Comparison of ENCODE assay signal across 15 mouse cellular contexts in the genomic region with DNA sequence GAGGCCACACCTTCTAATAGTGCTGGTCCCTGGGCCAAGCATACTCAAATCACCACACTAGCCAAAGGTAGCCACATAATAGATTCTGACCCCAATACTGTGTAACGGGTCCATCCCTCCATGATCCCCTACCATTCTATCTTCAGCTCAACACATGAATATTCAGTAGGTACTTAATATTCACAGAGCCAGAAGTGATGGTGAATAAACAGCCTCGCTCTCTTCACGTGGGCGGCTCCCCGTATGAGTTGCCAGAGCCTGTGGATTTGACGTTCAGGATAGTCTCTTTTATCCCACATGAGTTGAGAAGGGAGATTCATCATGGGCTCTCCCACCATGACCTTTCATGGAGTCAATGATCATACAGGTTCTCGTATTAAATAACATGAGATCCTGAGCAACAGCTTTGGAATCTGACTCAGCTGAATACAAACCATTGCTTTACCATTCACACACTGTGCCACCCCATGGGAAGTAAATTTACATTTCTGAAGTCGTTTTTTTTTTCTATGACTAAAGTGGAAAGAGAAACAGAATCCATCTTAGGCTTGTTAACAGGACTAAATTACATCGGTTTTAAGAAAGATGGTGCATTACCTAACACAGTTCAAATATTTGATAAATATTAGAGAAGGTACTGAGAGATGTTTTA.
DNase-seq lines count a peak whose midpoint lies in the region; ATAC-seq and TF ChIP-seq lines count a peak whose summit lies in the region.
"Had no signal": no experiment of that assay in that cellular context is flagged by ENCODE, and none has a peak within 500 bp of the region (broad histone marks: within the 10 kb centered on the region; RNA-seq: fewer than 3 reads in every experiment).

No protein-coding gene starts in this region.

- no peak overlapping the region for H3K27ac ChIP-seq in hindbrain, embryonic 11.5 days (ENCODE audit: low read depth, low read length)
- H3K27ac ChIP-seq in hindbrain, embryonic 10.5 days = no peak overlapping the region
- no peak overlapping the region for H3K27ac ChIP-seq in hindbrain, embryonic 14.5 days
- H3K27ac ChIP-seq in midbrain, embryonic 16.5 days (ENCODE audit: low read length) = no peak overlapping the region

- H3K36me3 ChIP-seq in hindbrain, embryonic 11.5 days (ENCODE audit: control insufficient read depth, insufficient read depth, low read length) = no peaks in the 10 kb centered on the region
- no peaks in the 10 kb centered on the region for H3K36me3 ChIP-seq in hindbrain, embryonic 10.5 days
- H3K36me3 ChIP-seq in hindbrain, embryonic 14.5 days (replicated peaks; ENCODE audit: control insufficient read depth, insufficient read depth) = no peaks in the 10 kb centered on the region
- H3K36me3 ChIP-seq in midbrain, embryonic 16.5 days (ENCODE audit: control insufficient read depth, insufficient read depth, low read length) = no peaks in the 10 kb centered on the region

- no peaks in the 10 kb centered on the region for H3K9me3 ChIP-seq in hindbrain, embryonic 11.5 days (ENCODE audit: control insufficient read depth, low read length)
- H3K9me3 ChIP-seq in hindbrain, embryonic 10.5 days = 0 out of 2 replicates have a peak, but pooled peaks cover 2% of the 10 kb centered on the region
- no peaks in the 10 kb centered on the region for H3K9me3 ChIP-seq in hindbrain, embryonic 14.5 days (ENCODE audit: control insufficient read depth, low read length)
- no peaks in the 10 kb centered on the region for H3K9me3 ChIP-seq in midbrain, embryonic 16.5 days (replicated peaks; ENCODE audit: control insufficient read depth, low read length, poor library complexity, severe bottlenecking)

- H3K9ac ChIP-seq in hindbrain, embryonic 11.5 days (ENCODE audit: low read depth, low read length) = no peak overlapping the region
- H3K9ac ChIP-seq in hindbrain, embryonic 14.5 days = no peak overlapping the region
- H3K9ac ChIP-seq in midbrain, embryonic 16.5 days (ENCODE audit: low read depth, low read length) = no peak overlapping the region
- H3K9ac ChIP-seq: lung, embryonic 14.5 days had no signal

- H3K4me1 ChIP-seq in hindbrain, embryonic 11.5 days (replicated peaks; ENCODE audit: control insufficient read depth, insufficient read depth, low read length) = no peaks in the 10 kb centered on the region
- peaks cover 13% of the 10 kb centered on the region for H3K4me1 ChIP-seq in hindbrain, embryonic 10.5 days (replicated peaks)
- peaks cover 18% of the 10 kb centered on the region for H3K4me1 ChIP-seq in hindbrain, embryonic 14.5 days (replicated peaks; ENCODE audit: control insufficient read depth, insufficient read depth, low read length)
- peaks cover 14% of the 10 kb centered on the region; the same call in 1 of the 2 replicates for H3K4me1 ChIP-seq in midbrain, embryonic 16.5 days (ENCODE audit: control insufficient read depth, insufficient read depth, low read length)

- ATAC-seq in hindbrain, embryonic 11.5 days (ENCODE audit: low FRiP score) = peak; percentile 89
- ATAC-seq in hindbrain, embryonic 14.5 days (ENCODE audit: low FRiP score) = peak; percentile 68
- ATAC-seq in midbrain, embryonic 16.5 days = peak; percentile 66

- no peak for TF ChIP-seq POLR2A in brain, embryonic 14.5 days (IDR thresholded peaks at IDR 0.05; ENCODE audit: borderline replicate concordance, extremely low read depth, insufficient read depth, insufficient read length, poor library complexity, severe bottlenecking)

- WGBS in hindbrain, embryonic 11.5 days = 50% methylated on average over 9 of the region's 9 CpGs
- 58% methylated on average over 9 of the region's 9 CpGs for WGBS in hindbrain, embryonic 10.5 days
- 22% methylated on average over 9 of the region's 9 CpGs for WGBS in hindbrain, embryonic 14.5 days
- 32% methylated on average over 9 of the region's 9 CpGs for WGBS in midbrain, embryonic 16.5 days

- TF ChIP-seq CTCF in brain, embryonic 14.5 days (IDR thresholded peaks at IDR 0.05; ENCODE audit: borderline replicate concordance, extremely low read depth, insufficient read depth, insufficient read length) = no peak

- no peak overlapping the region for H3K4me3 ChIP-seq in hindbrain, embryonic 11.5 days (ENCODE audit: low read depth, low read length)
- no peak overlapping the region for H3K4me3 ChIP-seq in hindbrain, embryonic 10.5 days
- H3K4me3 ChIP-seq in hindbrain, embryonic 14.5 days (replicated peaks; ENCODE audit: low read length) = no peak overlapping the region
- no peak overlapping the region for H3K4me3 ChIP-seq in midbrain, embryonic 16.5 days (ENCODE audit: low read depth, low read length)

- H3K27me3 ChIP-seq in hindbrain, embryonic 11.5 days (ENCODE audit: control insufficient read depth, insufficient read depth, low read length) = no peaks in the 10 kb centered on the region
- no peaks in the 10 kb centered on the region for H3K27me3 ChIP-seq in hindbrain, embryonic 10.5 days (ENCODE audit: insufficient read depth, poor library complexity, severe bottlenecking)
- no peaks in the 10 kb centered on the region for H3K27me3 ChIP-seq in hindbrain, embryonic 14.5 days (ENCODE audit: control insufficient read depth, insufficient read depth, low read length)
- no peaks in the 10 kb centered on the region for H3K27me3 ChIP-seq in midbrain, embryonic 16.5 days (ENCODE audit: control insufficient read depth, insufficient read depth, low read depth, low read length)

- DNase-seq in hindbrain, embryonic 11.5 days (ENCODE audit: low spot score) = peak; percentile 29
- DNase-seq in hindbrain, embryonic 10.5 days (ENCODE audit: low spot score) = no peak
- DNase-seq in brain, embryonic 14.5 days (ENCODE audit: low read depth) = peak; percentile 65
- DNase-seq in hindbrain, embryonic 14.5 days (ENCODE audit: low spot score) = no peak
- no peak for DNase-seq in kidney, postnatal 14 days
- DNase-seq in gastrocnemius, adult 18-20 months (ENCODE audit: low spot score) = no peak
- no peak for DNase-seq in gastrocnemius, postnatal 25 days
- DNase-seq: adrenal gland, postnatal 14 days; heart, adult 18-20 months; heart, postnatal 14 days; kidney, adult 18-20 months; kidney, postnatal 4 days; lung, embryonic 14.5 days; retina, postnatal 1 day had no signal

- H3K4me2 ChIP-seq in hindbrain, embryonic 11.5 days (replicated peaks; ENCODE audit: low read depth, low read length) = no peak overlapping the region
- no peak overlapping the region for H3K4me2 ChIP-seq in hindbrain, embryonic 14.5 days (replicated peaks)
- no peak overlapping the region for H3K4me2 ChIP-seq in midbrain, embryonic 16.5 days (ENCODE audit: low read length)
- H3K4me2 ChIP-seq: lung, embryonic 14.5 days had no signal

Comparison
In these comparisons a context has a peak if more than half of its experiments do, and no peak if none do; other contexts are left out.
1. DNase-seq: peak in hindbrain, embryonic 11.5 days (single experiment) and brain, embryonic 14.5 days (single experiment); none in hindbrain, embryonic 10.5 days (single experiment), hindbrain, embryonic 14.5 days (single experiment), kidney, postnatal 14 days (single experiment), gastrocnemius, adult 18-20 months (single experiment) and gastrocnemius, postnatal 25 days (single experiment).
2. Peak in every context shown above with its lines, with median percentiles within 50 percentile points of each other: ATAC-seq.